Comparison of ENCODE assay signal across 21 mouse cellular contexts in the genomic region with DNA sequence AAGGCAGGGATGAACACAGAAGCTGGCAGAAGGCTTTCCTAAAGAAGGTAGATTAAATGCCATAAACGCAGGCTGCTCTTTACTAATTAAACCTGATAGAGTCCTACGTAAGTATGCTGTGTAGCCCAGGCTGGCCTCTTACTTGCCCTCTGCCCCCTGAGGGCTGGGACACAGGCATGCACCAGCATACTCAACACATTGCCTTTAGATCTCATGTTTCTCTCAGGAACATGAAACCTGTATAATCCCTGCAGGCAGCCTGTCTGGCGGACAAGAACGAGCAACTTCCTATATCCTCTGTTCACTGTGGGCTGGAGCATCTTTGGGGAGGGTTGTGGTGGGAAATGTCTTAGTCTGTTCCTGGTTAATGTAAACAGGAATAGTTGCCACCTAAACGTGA.
A peak's percentile ranks its signal among the peaks of the same experiment; 100 is the strongest.
DNase-seq lines count a peak whose midpoint lies in the region; ATAC-seq lines count a peak whose summit lies in the region.
"Had no signal": no experiment of that assay in that cellular context is flagged by ENCODE, and none has a peak within 500 bp of the region (broad histone marks: within the 10 kb centered on the region; RNA-seq: fewer than 3 reads in every experiment).

No protein-coding gene starts in this region.

- no peak overlapping the region for H3K4me3 ChIP-seq in heart, embryonic 12.5 days
- no peak overlapping the region for H3K4me3 ChIP-seq in kidney, embryonic 14.5 days (ENCODE audit: low read length)
- H3K4me3 ChIP-seq in embryonic facial prominence, embryonic 14.5 days (ENCODE audit: low read depth, low read length) = no peak overlapping the region
- H3K4me3 ChIP-seq: layer of hippocampus, adult 2 months; limb, embryonic 12.5 days; liver, embryonic 13.5 days had no signal

- no peak for ATAC-seq in heart, embryonic 12.5 days (ENCODE audit: insufficient number of reproducible peaks, low FRiP score)
- peak; percentile 28; the same call in 1 of the 2 replicates for ATAC-seq in kidney, embryonic 14.5 days (ENCODE audit: low FRiP score, low TSS enrichment)
- ATAC-seq in embryonic facial prominence, embryonic 14.5 days (ENCODE audit: low read depth) = peak; percentile 56; the same call in 1 of the 2 replicates
- ATAC-seq: hindbrain, postnatal 0 days; intestine, postnatal 0 days had no signal

- H3K27ac ChIP-seq in heart, embryonic 12.5 days (ENCODE audit: poor library complexity, severe bottlenecking) = peak overlapping the region; percentile 66; the same call in 1 of the 2 replicates
- H3K27ac ChIP-seq in kidney, embryonic 14.5 days (ENCODE audit: low read depth, low read length) = no peak overlapping the region
- H3K27ac ChIP-seq in embryonic facial prominence, embryonic 14.5 days (replicated peaks; ENCODE audit: low read depth, low read length) = no peak overlapping the region
- H3K27ac ChIP-seq: hindbrain, postnatal 0 days; layer of hippocampus, adult 2 months; limb, embryonic 12.5 days; liver, embryonic 13.5 days had no signal

- H3K36me3 ChIP-seq in heart, embryonic 12.5 days = no peaks in the 10 kb centered on the region
- H3K36me3 ChIP-seq in kidney, embryonic 14.5 days (ENCODE audit: control insufficient read depth, insufficient read depth, low read length) = no peaks in the 10 kb centered on the region
- no peaks in the 10 kb centered on the region for H3K36me3 ChIP-seq in embryonic facial prominence, embryonic 14.5 days (ENCODE audit: control insufficient read depth, insufficient read depth, low read length)
- H3K36me3 ChIP-seq: limb, embryonic 12.5 days; liver, embryonic 13.5 days had no signal

- 55% methylated on average over 5 of the region's 5 CpGs for WGBS in heart, embryonic 12.5 days
- WGBS in kidney, embryonic 14.5 days = 33% methylated on average over 5 of the region's 5 CpGs
- 17% methylated on average over 5 of the region's 5 CpGs for WGBS in embryonic facial prominence, embryonic 14.5 days

- peaks cover 52% of the 10 kb centered on the region for H3K4me1 ChIP-seq in heart, embryonic 12.5 days (replicated peaks)
- peaks cover 17% of the 10 kb centered on the region; the same call in 1 of the 2 replicates for H3K4me1 ChIP-seq in kidney, embryonic 14.5 days (ENCODE audit: control insufficient read depth, insufficient read depth, low read length)
- peaks cover 18% of the 10 kb centered on the region; the same call in 1 of the 2 replicates for H3K4me1 ChIP-seq in embryonic facial prominence, embryonic 14.5 days (ENCODE audit: control insufficient read depth, insufficient read depth, low read length)
- H3K4me1 ChIP-seq: liver, embryonic 13.5 days had no signal

- no peaks in the 10 kb centered on the region for H3K27me3 ChIP-seq in heart, embryonic 12.5 days (replicated peaks)
- H3K27me3 ChIP-seq in kidney, embryonic 14.5 days (ENCODE audit: control insufficient read depth, insufficient read depth, low read length) = no peaks in the 10 kb centered on the region
- H3K27me3 ChIP-seq in embryonic facial prominence, embryonic 14.5 days (replicated peaks; ENCODE audit: control insufficient read depth, insufficient read depth, low read length) = no peaks in the 10 kb centered on the region
- H3K27me3 ChIP-seq: limb, embryonic 12.5 days; liver, embryonic 13.5 days had no signal

- no peak overlapping the region for H3K9ac ChIP-seq in heart, embryonic 12.5 days
- H3K9ac ChIP-seq in kidney, embryonic 14.5 days (ENCODE audit: low read depth, low read length) = no peak overlapping the region
- no peak overlapping the region for H3K9ac ChIP-seq in embryonic facial prominence, embryonic 14.5 days (ENCODE audit: low read depth, low read length)
- H3K9ac ChIP-seq: forebrain, postnatal 0 days; limb, embryonic 12.5 days; liver, embryonic 13.5 days had no signal

- peak; percentile 34 for DNase-seq in embryo, embryonic 10 days (ENCODE audit: low spot score)
- DNase-seq in embryo, embryonic 9.5 days (ENCODE audit: extremely low spot score) = no peak
- DNase-seq in heart, adult 18-20 months = no peak
- DNase-seq in kidney, postnatal 10 days = no peak
- no peak for DNase-seq in embryonic facial prominence, embryonic 14.5 days (ENCODE audit: low spot score)
- DNase-seq in cerebellum, postnatal 36 days = no peak
- DNase-seq: adrenal gland, postnatal 10 days; cerebellum, adult 18-20 months; forebrain, postnatal 0 days; gastrocnemius, postnatal 36 days; kidney, postnatal 25 days; liver, embryonic 13.5 days; lung, adult 2 months; lung, postnatal 14 days had no signal

- H3K9me3 ChIP-seq in heart, embryonic 12.5 days (replicated peaks) = no peaks in the 10 kb centered on the region
- H3K9me3 ChIP-seq in kidney, embryonic 14.5 days (ENCODE audit: control insufficient read depth, low read length) = no peaks in the 10 kb centered on the region
- no peaks in the 10 kb centered on the region for H3K9me3 ChIP-seq in embryonic facial prominence, embryonic 14.5 days (ENCODE audit: control insufficient read depth, low read length)
- H3K9me3 ChIP-seq: limb, embryonic 12.5 days; liver, embryonic 13.5 days had no signal

- H3K4me2 ChIP-seq in heart, embryonic 12.5 days = no peak overlapping the region
- no peak overlapping the region for H3K4me2 ChIP-seq in kidney, embryonic 14.5 days (replicated peaks; ENCODE audit: low read depth, low read length)
- H3K4me2 ChIP-seq in embryonic facial prominence, embryonic 14.5 days (ENCODE audit: low read depth, low read length) = no peak overlapping the region
- H3K4me2 ChIP-seq: limb, embryonic 12.5 days; liver, embryonic 13.5 days; midbrain, embryonic 11.5 days had no signal
